Mouse (Mus musculus) 416B (cell line): ENCODE results near the gene Nol6.
"Not testable (repeated sequence)": the region's sequence is repeated elsewhere in the genome, so short reads cannot be mapped to it uniquely, and the experiment has no call there.

Source experiments
- DNase-seq: peaks from one replicate; pipeline ENCODE4 v3.0.0; 2011; ENCODE audit warnings: low read depth

The Nol6 gene

GRCm38 (mm10) chr4:41082803-41083202 lies 41.5 kb downstream of the Nol6 start:
- DNase-seq, result not testable (repeated sequence)

GRCm38 (mm10) chr4:41081733-41082132 lies 42.5 kb downstream of the Nol6 start:
- DNase-seq, result no peak

GRCm38 (mm10) chr4:41078726-41079125 lies 45.5 kb downstream of the Nol6 start:
- DNase-seq, result peak; percentile 96

GRCm38 (mm10) chr4:41074461-41074860 lies 49.8 kb downstream of the Nol6 start:
- DNase-seq, result no peak

GRCm38 (mm10) chr4:41073008-41073817 lies 51.0 kb downstream of the Nol6 start:
- peak; percentile 87 for DNase-seq

- peak; percentile 35 for DNase-seq
Observed at GRCm38 (mm10) chr4:41071500-41072429, 52.5 kb downstream of the Nol6 start.

GRCm38 (mm10) chr4:41065196-41065595 lies 59.1 kb downstream of the Nol6 start:
- no peak for DNase-seq
